Comparison of ENCODE assay signal across 9 mouse cellular contexts in the genomic region with DNA sequence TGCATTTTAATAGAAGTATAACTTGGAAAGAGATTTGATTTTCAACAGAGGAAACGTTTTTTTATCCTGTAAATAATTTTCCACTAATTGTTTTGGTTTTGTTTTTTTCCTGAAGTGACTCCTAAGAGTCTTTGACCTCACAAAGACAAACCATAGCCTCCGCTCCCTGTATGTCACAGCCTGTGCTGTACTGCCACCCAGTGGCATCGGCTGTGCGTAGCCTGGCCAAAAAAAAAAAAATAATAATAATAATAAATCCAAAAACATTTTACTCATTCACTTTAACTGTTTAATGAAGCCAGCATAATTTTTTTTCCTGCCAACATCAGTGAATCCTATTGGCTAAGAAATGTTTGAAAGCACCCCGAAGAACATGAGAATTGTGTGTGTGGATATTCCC.
DNase-seq lines count a peak whose midpoint lies in the region; ATAC-seq and TF ChIP-seq lines count a peak whose summit lies in the region.
"Had no signal": no experiment of that assay in that cellular context is flagged by ENCODE, and none has a peak within 500 bp of the region (broad histone marks: within the 10 kb centered on the region; RNA-seq: fewer than 3 reads in every experiment).

No protein-coding gene starts in this region.

- TF ChIP-seq POLR2A in heart, adult 2 months (IDR thresholded peaks at IDR 0.05; ENCODE audit: insufficient read depth, low read depth, low read length), result no peak

- ATAC-seq in heart, embryonic 11.5 days (replicated peaks; ENCODE audit: insufficient number of reproducible peaks, low FRiP score, low TSS enrichment), result no peak
- no peak for ATAC-seq in midbrain, postnatal 0 days (ENCODE audit: low FRiP score)
- ATAC-seq in erythroblast, adult 5-6 weeks (replicated peaks; ENCODE audit: low FRiP score, poor library complexity, severe bottlenecking), result no peak

- H3K4me3 ChIP-seq in heart, adult 2 months, result no peak overlapping the region
- H3K4me3 ChIP-seq in heart, embryonic 11.5 days (ENCODE audit: low read depth, low read length), result no peak overlapping the region
- H3K4me3 ChIP-seq in midbrain, postnatal 0 days (ENCODE audit: low read depth, low read length), result no peak overlapping the region
- H3K4me3 ChIP-seq: hindbrain, embryonic 15.5 days had no signal

- intact Hi-C loops in heart, adult 2 months (cut with DNase I), result loop anchor here (5.0 kb wide), 1 partner anchor 142 kb away; no protein-coding TSS in a partner anchor

- H3K4me2 ChIP-seq in heart, embryonic 11.5 days, result no peak overlapping the region
- no peak overlapping the region for H3K4me2 ChIP-seq in midbrain, postnatal 0 days (ENCODE audit: low read depth, low read length, poor library complexity, severe bottlenecking)
- H3K4me2 ChIP-seq: hindbrain, embryonic 15.5 days had no signal

- H3K27me3 ChIP-seq in heart, adult 2 months (ENCODE audit: control insufficient read depth, insufficient read depth, low read length), result no peaks in the 10 kb centered on the region
- no peaks in the 10 kb centered on the region for H3K27me3 ChIP-seq in heart, embryonic 11.5 days (ENCODE audit: control insufficient read depth, insufficient read depth, low read length)
- H3K27me3 ChIP-seq in midbrain, postnatal 0 days (ENCODE audit: insufficient read depth, low read length), result no peaks in the 10 kb centered on the region
- H3K27me3 ChIP-seq: hindbrain, embryonic 15.5 days had no signal

- H3K9me3 ChIP-seq in heart, embryonic 11.5 days (replicated peaks; ENCODE audit: control insufficient read depth, low read length), result no peaks in the 10 kb centered on the region
- no peaks in the 10 kb centered on the region for H3K9me3 ChIP-seq in midbrain, postnatal 0 days (ENCODE audit: low read length)
- H3K9me3 ChIP-seq: hindbrain, embryonic 15.5 days had no signal

- peak; percentile 81 for TF ChIP-seq CTCF in heart, adult 2 months (IDR thresholded peaks at IDR 0.05)
- peak; percentile 81 for TF ChIP-seq CTCF in midbrain, postnatal 0 days (IDR thresholded peaks at IDR 0.05)

- no peak for TF ChIP-seq EP300 in heart, adult 2 months (IDR thresholded peaks at IDR 0.05; ENCODE audit: insufficient read depth, low read depth, low read length)

- no peaks in the 10 kb centered on the region for H3K36me3 ChIP-seq in heart, adult 2 months (ENCODE audit: control insufficient read depth, insufficient read depth, low read length)
- H3K36me3 ChIP-seq in heart, embryonic 11.5 days (ENCODE audit: control insufficient read depth, insufficient read depth, low read length), result no peaks in the 10 kb centered on the region
- no peaks in the 10 kb centered on the region for H3K36me3 ChIP-seq in midbrain, postnatal 0 days (ENCODE audit: insufficient read depth, low read length)
- H3K36me3 ChIP-seq: hindbrain, embryonic 15.5 days had no signal

- DNase-seq in heart, adult 2 months, result no peak
- peak; percentile 11 for DNase-seq in right cerebral cortex, postnatal 4 days
- no peak for DNase-seq in right cerebral cortex, postnatal 36 days (ENCODE audit: low spot score in 2 of 2)
- DNase-seq in embryo, embryonic 11 days, result peak; percentile 64
- DNase-seq in midbrain, postnatal 0 days (ENCODE audit: low spot score), result peak; percentile 56
- no peak for DNase-seq in urinary bladder, postnatal 36 days (ENCODE audit: low spot score in 2 of 2)

- WGBS in heart, adult 2 months, result 26% methylated on average over 5 of the region's 5 CpGs
- 37% methylated on average over 5 of the region's 5 CpGs for WGBS in heart, embryonic 11.5 days (ENCODE audit: insufficient replicate concordance)
- 49% methylated on average over 5 of the region's 5 CpGs for whole genome bisulfite sequencing in midbrain, postnatal 0 days

- H3K4me1 ChIP-seq in heart, adult 2 months (ENCODE audit: control insufficient read depth, insufficient read depth, low read length), result no peaks in the 10 kb centered on the region
- H3K4me1 ChIP-seq in heart, embryonic 11.5 days (ENCODE audit: control insufficient read depth, insufficient read depth, low read length), result peaks cover 7% of the 10 kb centered on the region; the same call in 1 of the 2 replicates
- no peaks in the 10 kb centered on the region for H3K4me1 ChIP-seq in midbrain, postnatal 0 days (ENCODE audit: insufficient read depth, low read length)
- H3K4me1 ChIP-seq: hindbrain, embryonic 15.5 days had no signal

- H3K9ac ChIP-seq in heart, adult 2 months (ENCODE audit: low read depth, low read length), result no peak overlapping the region
- no peak overlapping the region for H3K9ac ChIP-seq in heart, embryonic 11.5 days (ENCODE audit: low read depth, low read length)
- no peak overlapping the region for H3K9ac ChIP-seq in midbrain, postnatal 0 days (replicated peaks; ENCODE audit: low read length, poor library complexity, severe bottlenecking)
- H3K9ac ChIP-seq: hindbrain, embryonic 15.5 days had no signal

- H3K27ac ChIP-seq in heart, adult 2 months, result no peak overlapping the region
- H3K27ac ChIP-seq in heart, embryonic 11.5 days (ENCODE audit: low read depth, low read length), result no peak overlapping the region
- no peak overlapping the region for H3K27ac ChIP-seq in midbrain, postnatal 0 days (ENCODE audit: low read depth, low read length)
- H3K27ac ChIP-seq: hindbrain, embryonic 15.5 days had no signal

- no peaks in the 10 kb centered on the region for H3K79me2 ChIP-seq in heart, adult 2 months (replicated peaks; ENCODE audit: control insufficient read depth, insufficient read depth, low read length)

Comparison
In these comparisons a context has a peak if more than half of its experiments do, and no peak if none do; other contexts are left out.
1. DNase-seq: peak in right cerebral cortex, postnatal 4 days (single experiment), embryo, embryonic 11 days (single experiment) and midbrain, postnatal 0 days (single experiment); none in heart, adult 2 months (0 of 2), right cerebral cortex, postnatal 36 days (0 of 2) and urinary bladder, postnatal 36 days (0 of 2).